Mouse (Mus musculus) yolk sac, embryonic 10.5 days (tissue): ENCODE data around the gene Phf3.

Source experiments
- DNase-seq: peaks from one replicate; pipeline ENCODE4 v3.0.0-alpha.2; 2017; ENCODE audit warnings: low spot score

Gene Phf3

GRCm38 (mm10) chr1:30819414-30819813, 54.3 kb downstream of the Phf3 start:
- DNase-seq, result no peak

GRCm38 (mm10) chr1:30815609-30816008, 58.1 kb downstream of the Phf3 start:
- DNase-seq, result peak; percentile 26

DNA sequence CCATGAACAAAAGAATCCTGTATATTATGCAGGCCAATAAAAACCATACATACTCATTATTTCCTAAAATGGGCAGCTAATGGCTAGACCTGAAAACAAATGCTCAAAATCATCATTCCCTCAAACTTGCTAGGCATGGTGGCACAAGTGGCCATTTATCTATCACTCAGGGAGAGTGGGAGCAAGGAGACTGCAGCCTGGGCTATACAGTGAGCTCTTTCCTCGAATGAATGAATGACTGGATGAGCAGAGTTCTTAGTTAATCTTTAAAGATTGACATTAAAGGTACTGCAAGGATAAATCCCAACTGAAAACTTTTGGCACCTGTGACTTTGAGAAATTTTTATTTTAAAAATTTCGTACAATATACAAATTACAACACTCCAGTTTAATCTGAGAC, 58.7 kb downstream of the Phf3 start:
- no peak for DNase-seq

DNA sequence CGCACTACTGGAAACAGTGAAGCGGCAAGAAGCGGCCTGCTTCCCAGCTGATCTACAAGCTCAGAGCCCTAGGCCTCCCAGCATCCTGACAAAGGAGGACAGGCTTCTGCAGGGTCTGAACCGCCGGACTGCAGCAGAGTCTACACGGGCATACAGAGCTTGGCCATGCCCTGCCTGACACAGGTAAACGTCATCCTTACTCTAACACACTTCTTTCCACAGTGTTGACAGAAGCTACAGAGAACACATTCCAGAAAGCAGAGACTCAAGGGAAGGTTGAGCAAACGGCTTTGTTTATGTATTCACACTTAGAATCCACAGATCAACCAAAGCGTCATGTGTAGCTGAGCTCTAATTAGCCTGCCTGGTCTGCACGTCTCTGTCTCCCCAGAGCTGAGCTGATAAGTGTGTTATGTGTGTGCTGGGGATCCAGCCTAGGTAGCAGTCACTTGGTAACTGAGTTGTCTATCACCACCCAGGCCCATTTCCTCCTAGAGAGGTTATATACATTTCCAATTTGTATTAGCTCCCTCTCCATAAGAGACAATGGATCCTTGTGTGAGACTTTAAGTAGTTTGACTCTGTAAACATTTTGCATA, 65.5 kb downstream of the Phf3 start:
- DNase-seq, result peak; percentile 42

- no peak for DNase-seq
These were observed 67.9 kb downstream of the Phf3 start for GRCm38 (mm10) chr1:30805688-30806285.

DNA sequence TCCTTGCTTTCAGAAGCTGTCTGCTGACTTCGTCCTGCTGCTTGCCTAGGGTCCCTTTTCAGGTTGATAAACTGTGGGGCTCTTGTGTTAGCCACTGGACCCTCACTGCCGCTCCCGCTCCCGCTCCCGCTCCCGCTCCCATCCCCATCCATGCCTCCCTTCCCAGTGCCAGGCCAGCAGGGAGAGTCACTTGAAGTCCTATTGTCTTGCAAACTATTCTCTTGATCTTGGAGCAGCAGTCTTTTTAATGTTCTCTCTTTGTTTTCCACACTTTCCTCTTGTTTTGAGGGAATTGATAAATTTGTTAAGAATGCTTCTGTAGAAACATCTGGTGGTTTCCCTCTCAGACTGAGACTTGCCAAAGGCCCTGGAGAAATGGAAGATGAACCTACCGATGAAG, 68.8 kb downstream of the Phf3 start:
- DNase-seq, result no peak

DNA sequence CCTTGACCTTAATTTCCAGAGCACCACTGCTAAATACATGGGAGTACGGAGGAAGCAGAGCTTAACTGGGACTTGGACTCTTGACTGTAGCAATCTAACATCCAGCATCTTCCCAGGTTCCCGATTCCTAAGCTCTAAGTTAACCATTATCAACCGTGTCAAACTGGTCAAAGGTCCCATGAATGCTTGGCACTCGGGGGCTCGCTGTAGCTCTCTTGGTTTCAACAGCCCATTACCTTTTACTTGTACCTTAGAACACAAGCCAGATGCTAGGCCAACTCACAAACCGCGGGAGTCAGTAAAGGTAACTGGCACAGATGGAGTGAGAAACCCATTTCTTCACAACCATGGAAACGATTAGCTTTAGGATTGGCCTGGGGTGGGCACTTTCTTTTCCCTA, 71.8 kb downstream of the Phf3 start:
- peak; percentile 66 for DNase-seq

- no peak for DNase-seq
These were observed 74.4 kb downstream of the Phf3 start for GRCm38 (mm10) chr1:30799277-30799834.

DNA sequence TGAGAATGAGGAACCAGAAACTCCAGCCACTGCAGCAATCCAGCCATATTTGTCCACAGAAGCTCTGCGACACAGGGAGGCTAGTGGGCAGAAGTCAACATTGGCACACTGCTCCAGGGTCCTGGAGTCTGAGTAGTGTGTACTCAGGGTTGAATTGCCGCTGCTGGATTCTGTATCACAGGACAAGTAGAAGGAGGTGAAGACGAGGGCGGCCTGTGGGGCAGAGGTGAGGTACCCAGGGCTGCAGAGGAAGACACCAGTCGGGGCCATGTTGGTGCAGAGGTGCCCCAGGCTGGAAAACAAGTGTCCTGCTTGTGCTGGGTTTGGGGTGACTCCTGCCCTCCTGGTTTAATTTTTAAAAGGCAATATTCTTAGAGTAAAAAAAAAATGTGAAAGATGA, 79.1 kb downstream of the Phf3 start:
- DNase-seq, result no peak

GRCm38 (mm10) chr1:30793357-30793883, 80.3 kb downstream of the Phf3 start:
- no peak for DNase-seq

GRCm38 (mm10) chr1:30792935-30793334, 80.8 kb downstream of the Phf3 start:
- DNase-seq, result no peak

DNA sequence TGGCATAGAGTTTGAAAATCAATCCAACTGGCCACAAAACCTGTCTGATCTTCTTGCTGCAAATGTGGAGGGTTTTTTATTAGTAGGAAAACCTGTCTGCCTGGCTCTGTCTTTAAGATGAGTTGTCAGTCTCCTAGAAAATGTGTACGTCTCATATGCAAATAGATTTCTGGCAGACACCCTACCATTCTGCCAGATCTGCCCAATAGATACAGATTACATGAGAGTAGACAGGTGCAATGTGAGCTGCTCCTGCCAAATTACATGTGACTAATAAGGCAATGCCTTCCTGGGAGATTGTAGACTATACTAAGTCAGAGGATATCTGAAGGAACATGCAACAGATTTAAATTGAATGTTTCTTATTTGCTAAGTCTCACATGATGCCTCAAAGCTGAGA, 83.5 kb downstream of the Phf3 start:
- no peak for DNase-seq

GRCm38 (mm10) chr1:30789689-30790088, 84.0 kb downstream of the Phf3 start:
- no peak for DNase-seq

GRCm38 (mm10) chr1:30789001-30789400, 84.7 kb downstream of the Phf3 start:
- no peak for DNase-seq

DNA sequence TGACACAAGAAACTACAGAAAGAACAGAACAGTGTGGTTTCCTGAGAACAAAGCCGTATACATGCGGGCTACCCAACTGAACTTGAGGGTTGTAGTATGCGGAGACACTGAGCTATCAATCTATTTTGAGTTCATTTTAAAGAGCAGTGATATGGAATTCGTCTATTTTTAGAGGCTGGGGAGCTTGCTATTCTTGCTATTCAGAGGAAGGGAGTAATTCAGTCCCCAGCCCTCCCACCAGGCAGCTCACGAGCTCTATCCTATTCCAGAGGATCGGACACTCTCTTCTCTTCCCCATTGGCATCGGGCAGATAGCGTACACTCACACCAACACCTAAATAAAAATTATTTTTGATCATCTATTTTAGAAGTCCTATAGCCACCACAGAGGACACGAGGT, 87.1 kb downstream of the Phf3 start:
- DNase-seq, result no peak

DNA sequence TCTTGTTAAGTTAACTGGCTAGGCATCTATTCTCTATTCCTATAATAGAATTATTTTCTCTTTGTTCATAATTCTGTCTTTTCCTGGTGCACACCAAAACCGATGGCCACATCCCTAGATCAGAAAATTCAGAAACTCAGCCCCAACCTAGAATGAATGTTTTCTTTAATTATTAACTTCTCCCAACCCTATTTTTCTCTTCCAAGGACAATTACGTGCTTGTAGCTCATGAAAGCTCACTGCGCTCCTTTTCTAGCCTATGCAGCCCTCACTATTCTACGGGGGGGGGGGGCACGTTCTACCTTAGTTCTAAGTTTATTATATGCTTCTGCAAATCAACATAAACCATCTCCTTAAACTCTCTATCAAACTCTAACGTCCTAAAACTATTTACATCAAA, 90.0 kb downstream of the Phf3 start:
- no peak for DNase-seq

DNA sequence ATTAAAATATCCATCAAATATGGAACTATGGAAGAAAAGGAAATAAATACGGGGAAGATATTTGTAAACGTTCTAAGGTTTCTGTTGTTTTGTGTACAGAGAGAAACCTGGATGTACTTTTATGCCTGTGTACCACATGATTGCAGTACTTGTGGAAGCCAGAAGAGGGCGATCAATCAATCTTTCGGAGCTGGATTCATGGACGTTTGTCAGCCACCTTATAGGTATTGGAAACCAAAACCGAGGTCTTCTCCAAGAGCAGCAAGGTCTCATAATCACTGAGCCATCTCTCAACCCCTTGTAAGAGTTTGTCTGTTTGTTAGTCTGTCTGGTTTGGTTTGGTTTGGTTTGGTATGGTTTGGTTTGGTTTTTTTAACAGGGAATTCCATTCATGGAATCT, 93.4 kb downstream of the Phf3 start:
- DNase-seq, result no peak

GRCm38 (mm10) chr1:30779562-30779961, 94.2 kb downstream of the Phf3 start:
- no peak for DNase-seq

GRCm38 (mm10) chr1:30778374-30779005, 95.2 kb downstream of the Phf3 start:
- DNase-seq, result no peak

- no peak for DNase-seq
These were observed 97.5 kb downstream of the Phf3 start for GRCm38 (mm10) chr1:30776196-30776595.

DNA sequence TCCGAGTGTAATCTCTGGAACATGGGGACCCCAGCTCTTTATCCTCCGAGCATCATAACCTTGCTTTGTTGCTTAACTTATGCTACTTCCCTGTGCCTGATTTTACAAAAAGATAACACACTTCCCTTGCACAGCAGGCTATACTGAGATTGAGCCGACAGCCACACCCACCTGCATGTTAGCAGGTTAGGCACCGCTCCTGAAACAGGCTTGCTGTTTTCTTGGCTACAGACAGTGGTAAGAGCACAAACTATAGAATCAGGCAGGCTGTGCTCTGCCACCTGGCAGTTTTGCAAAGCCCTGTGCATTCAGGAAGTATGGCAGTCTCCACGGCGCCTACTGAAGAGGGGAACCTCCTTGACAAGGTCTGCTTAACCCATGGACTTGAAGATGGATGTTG, 100.1 kb downstream of the Phf3 start:
- no peak for DNase-seq

DNA sequence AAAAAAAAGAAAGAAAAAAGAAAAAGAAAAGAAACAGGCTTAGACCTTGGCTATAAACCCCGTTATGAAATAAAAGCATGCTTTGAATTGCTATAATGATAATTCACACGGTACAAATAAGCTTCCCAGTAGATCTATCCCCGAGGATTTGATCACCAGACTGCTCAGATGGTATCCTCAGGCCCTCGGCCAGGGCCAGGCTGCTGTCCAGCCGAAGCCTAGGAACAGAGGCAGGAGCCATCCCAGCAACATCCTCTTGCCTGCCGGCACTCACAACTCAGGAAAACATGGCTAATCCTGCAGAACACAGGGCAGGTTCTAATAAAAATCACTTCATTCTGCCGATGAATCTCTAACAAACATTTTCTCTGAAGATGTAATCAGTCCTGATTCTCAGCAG, 100.9 kb downstream of the Phf3 start:
- DNase-seq, result no peak

- no peak for DNase-seq
These were observed 101.9 kb downstream of the Phf3 start for GRCm38 (mm10) chr1:30771772-30772171.
